Mouse (Mus musculus): ENCODE results near the gene Dop1a. TPM values are rescaled to one million over a fixed set of nuclear protein-coding genes. Genes with fewer than 3 reads are reported as not detected.

Dop1a gene
- 8.4 and 10.6 TPM in 2 replicates for polyA plus RNA-seq (2016; fragmentation: Nextera tagmentation; extraction: Ambion mirVana)

DNA sequence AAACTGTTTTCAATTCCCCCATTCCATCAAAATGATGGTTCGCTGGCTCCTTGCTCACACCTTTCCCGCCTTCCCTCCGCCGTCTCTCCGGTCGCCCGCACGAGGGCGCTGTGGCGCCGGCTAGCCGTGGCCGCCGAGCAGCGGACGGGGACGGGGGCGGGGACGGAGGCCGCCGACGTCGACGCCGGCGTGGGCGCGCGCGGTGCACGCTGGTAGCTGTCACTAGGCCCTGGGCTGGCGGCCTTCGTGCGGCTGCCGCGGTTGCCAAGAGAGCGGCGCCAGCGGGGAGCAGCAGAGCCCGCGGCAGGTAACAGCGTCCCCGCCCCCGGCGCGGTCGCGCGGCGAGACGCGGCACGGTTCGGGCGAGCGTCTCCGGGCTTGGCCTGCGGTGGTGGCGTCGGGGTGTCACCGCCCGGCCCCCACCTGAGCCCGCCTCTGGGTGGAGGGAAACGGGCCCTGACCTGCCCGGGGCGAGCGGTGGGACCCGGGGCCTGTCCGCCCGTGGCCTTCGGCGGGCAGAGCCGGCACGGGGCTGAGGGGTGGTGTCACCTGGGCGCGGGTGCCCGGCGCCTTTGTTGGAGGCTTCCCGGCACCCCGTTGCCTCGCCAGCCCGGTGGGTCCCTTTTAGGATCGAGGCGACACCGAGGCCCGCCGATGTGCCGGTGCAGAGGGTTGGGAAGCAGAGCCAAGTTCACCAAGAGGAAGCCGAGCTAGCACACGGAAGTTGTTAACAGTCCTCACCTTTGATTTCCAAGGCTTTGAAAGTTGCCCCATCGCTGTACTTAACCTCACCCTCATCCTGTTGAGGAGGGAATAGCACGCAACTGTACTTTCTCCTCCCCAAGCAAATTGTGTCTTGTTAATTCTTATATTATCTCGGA is at the start of gene Dop1a:
TSS of gene Dop1a (plus strand) at position 165 of the 881 bp plus-strand sequence.
- H3K4me1 ChIP-seq = peaks cover 4% of the 10 kb centered on the region; the same call in 1 of the 2 replicates
- peak; percentile 93 for DNase-seq (ENCODE audit: low spot score)
- peak within 1 kb of the TSS; percentile 80 for H3K4me3 ChIP-seq
- peak within 1 kb of the TSS; percentile 86 for H3K27ac ChIP-seq
- H3K36me3 ChIP-seq = no peaks in the 10 kb centered on the region
- H3K27me3 ChIP-seq (ENCODE audit: low read depth, poor library complexity, severe bottlenecking) = peaks cover 17% of the 10 kb centered on the region
- WGBS = under 1% methylated on average over 92 of the region's 93 CpGs
- no peaks in the 10 kb centered on the region for H3K9me3 ChIP-seq (replicated peaks)

DNA sequence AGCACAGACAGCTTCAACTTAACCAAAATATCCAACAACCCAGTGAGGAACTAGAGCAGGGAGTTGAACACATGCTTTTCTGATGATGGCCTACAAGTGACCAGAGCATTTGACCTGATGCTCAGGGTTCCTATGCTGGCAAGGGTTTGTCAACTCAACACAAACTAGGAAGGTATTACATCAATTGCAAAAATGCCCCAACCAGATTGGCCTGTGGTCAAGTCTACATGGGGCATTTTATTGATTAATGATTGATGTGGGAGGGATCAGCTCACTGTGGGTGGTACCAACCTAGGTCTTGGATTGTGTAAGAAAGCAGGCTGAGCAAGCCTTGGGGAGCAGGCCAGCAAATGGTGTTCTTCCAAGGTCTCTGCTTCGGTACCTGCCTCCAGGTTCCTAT is 49.0 kb upstream of the Dop1a start:
- Histone ChIP-seq H3K4me1 (no peaks in the 10 kb centered on the region), H3K27ac (no peak overlapping the region), H3K9me3 (replicated peaks) (no peaks in the 10 kb centered on the region), H3K36me3 (no peaks in the 10 kb centered on the region), H3K4me3 (no peak overlapping the region), H3K27me3 (ENCODE audit: low read depth, poor library complexity, severe bottlenecking) (no peaks in the 10 kb centered on the region)
- DNase-seq (ENCODE audit: low spot score) = no peak
- WGBS = 86% methylated on average over 1 of the region's 1 CpGs

DNA sequence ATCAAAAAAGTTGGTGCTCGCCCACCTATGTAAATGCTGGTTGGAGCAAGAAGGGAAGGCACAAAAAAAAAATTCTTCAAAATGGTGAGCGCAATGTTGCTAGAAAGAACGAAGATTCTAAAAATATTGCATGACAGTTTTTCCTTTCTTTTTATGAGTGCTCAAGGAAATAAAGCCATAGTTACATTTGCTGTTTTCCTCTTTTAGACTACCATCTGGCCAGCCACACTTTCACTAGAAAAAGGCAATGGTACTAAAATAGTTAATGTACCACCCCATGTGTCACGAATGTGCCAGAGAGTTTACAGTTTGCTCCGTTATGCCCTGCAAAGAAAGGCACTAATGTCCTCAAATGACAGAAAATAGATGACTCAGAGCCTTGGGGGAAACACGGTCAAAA is 47.6 kb upstream of the Dop1a start:
- H3K27me3 ChIP-seq (ENCODE audit: low read depth, poor library complexity, severe bottlenecking) = no peaks in the 10 kb centered on the region
- H3K4me1 ChIP-seq = no peaks in the 10 kb centered on the region

DNA sequence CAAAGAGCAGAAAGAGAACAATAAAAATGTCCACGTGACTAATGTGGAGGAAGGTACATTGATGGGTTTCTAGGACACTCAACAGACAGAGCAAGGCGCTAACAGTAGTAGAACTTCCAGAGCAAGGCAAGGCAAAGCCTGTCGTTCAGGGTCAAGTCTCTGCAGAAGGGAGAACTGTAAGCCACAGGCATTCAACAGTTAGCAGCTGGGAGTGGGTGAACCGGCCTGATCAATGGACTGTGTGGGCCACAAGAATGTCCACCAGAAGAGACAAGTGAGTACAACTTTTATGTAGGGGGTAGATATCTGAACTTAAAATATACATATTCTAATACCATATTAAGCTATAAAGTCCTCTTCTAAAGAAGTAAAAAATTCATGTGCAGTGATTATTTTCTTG is 43.6 kb upstream of the Dop1a start:
- Histone ChIP-seq H3K9me3 (replicated peaks) (no peaks in the 10 kb centered on the region), H3K4me1 (no peaks in the 10 kb centered on the region), H3K36me3 (no peaks in the 10 kb centered on the region), H3K4me3 (no peak overlapping the region), H3K27ac (no peak overlapping the region), H3K27me3 (ENCODE audit: low read depth, poor library complexity, severe bottlenecking) (no peaks in the 10 kb centered on the region)
- WGBS = 79% methylated on average over 4 of the region's 4 CpGs
- no peak for DNase-seq (ENCODE audit: low spot score)

More for the DNA sequence above, 47.6 kb upstream of the Dop1a start:
- Histone ChIP-seq H3K27ac (no peak overlapping the region), H3K36me3 (no peaks in the 10 kb centered on the region), H3K4me3 (no peak overlapping the region), H3K9me3 (replicated peaks) (no peaks in the 10 kb centered on the region)
- 91% methylated on average over 6 of the region's 6 CpGs for WGBS
- no peak for DNase-seq (ENCODE audit: low spot score)

DNA sequence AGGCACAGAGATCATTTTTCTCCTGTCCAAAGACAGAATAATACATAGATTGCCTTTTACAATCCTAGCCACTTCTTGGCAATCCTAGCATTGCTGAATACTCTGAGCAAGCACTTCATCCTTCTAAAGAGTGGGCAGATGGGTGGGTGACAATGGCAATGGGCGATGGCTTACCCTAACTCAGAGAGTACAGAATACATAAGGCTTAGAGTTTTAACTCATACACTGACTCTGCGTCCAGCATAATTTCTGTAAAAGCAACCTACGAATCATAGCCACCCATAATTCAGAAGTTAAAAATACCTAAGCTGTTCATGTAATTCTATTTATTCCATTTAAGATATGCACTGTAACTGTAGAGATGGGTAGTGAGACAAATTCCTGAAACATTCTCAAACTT is 31.4 kb upstream of the Dop1a start:
- no peaks in the 10 kb centered on the region for H3K36me3 ChIP-seq
- no peak for DNase-seq (ENCODE audit: low spot score)
- WGBS = 93% methylated on average over 3 of the region's 3 CpGs
- H3K27me3 ChIP-seq (ENCODE audit: low read depth, poor library complexity, severe bottlenecking) = no peaks in the 10 kb centered on the region
- no peaks in the 10 kb centered on the region for H3K9me3 ChIP-seq (replicated peaks)
- H3K27ac ChIP-seq = no peak overlapping the region
- H3K4me1 ChIP-seq = no peaks in the 10 kb centered on the region
- H3K4me3 ChIP-seq = no peak overlapping the region

DNA sequence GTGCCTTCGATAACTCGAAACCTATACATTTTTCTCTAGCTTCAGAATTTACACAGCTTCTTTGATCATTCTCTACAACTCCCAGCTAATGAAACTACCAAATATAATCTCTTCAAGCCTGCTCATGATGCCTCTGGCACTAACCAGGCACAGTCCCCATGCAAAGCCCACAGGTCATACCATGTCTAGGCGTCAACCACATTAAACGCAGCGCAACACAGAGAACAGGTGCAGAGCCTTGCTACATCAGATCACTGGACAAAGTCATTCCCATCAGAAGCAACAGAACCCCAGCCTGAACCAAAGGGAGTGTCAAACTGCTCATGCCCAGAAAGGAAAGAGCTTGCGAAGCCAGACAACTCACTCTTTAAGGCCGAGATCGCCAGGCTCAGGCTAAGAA is 30.3 kb upstream of the Dop1a start:
- no peaks in the 10 kb centered on the region for H3K4me1 ChIP-seq
- no peaks in the 10 kb centered on the region for H3K36me3 ChIP-seq
- no peak overlapping the region for H3K4me3 ChIP-seq
- no peaks in the 10 kb centered on the region for H3K9me3 ChIP-seq (replicated peaks)
- no peaks in the 10 kb centered on the region for H3K27me3 ChIP-seq (ENCODE audit: low read depth, poor library complexity, severe bottlenecking)
- DNase-seq (ENCODE audit: low spot score) = no peak
- 95% methylated on average over 8 of the region's 8 CpGs for WGBS
- no peak overlapping the region for H3K27ac ChIP-seq

DNA sequence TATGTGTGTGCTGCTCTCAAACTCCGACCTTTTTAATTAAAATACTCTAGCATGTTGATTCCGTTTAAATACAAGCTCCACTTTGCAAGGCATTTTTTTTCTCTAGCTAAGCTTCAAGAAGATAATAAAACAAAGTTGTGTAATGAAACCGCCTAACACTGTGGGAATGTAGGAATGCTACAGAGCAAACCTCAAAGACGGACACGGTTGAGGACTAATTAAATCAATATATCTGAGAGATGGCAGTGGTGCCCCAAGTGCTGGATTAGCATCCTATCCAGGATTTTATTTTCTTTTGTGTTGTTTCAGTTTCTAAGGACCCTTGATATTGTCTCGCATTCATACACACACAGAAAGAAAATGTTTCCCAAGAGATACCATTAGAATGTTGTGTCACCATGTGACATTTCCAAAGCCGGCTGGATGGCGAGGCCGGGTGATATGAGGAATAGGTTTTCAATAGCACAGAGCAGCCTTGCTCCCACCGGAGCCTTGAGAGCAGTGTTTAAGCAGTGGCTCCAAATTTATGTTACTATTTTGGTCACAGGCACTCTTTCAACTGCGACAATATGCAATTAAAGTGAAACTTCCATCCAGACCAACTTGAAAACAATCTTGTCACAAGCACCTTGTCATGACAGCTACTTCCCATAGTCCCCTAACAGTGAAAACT is 28.5 kb upstream of the Dop1a start:
- no peak overlapping the region for H3K27ac ChIP-seq
- no peaks in the 10 kb centered on the region for H3K4me1 ChIP-seq
- no peaks in the 10 kb centered on the region for H3K27me3 ChIP-seq (ENCODE audit: low read depth, poor library complexity, severe bottlenecking)
- 75% methylated on average over 11 of the region's 11 CpGs for WGBS
- DNase-seq (ENCODE audit: low spot score) = no peak
- no peak overlapping the region for H3K4me3 ChIP-seq
- H3K36me3 ChIP-seq = no peaks in the 10 kb centered on the region
- H3K9me3 ChIP-seq (replicated peaks) = no peaks in the 10 kb centered on the region

DNA sequence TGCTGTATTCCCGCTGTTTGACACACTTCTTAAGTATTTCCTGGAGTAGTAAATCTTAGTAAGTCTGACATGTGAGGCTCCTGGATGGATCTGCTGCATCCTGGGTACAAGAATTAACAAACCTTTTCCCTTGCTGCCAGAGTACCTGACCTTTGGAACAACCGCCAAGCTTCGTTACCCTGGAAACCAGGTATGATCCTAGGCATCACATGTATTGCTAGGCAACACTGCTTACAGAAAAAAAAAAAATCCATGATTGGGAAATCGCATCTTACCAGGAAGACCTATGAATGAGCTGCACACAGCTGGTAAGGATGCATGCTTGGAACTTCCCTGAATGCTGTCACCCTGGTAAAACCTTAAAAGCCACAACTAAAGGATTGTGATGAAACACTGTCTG is 24.7 kb upstream of the Dop1a start:
- Histone ChIP-seq H3K4me3 (no peak overlapping the region), H3K4me1 (no peaks in the 10 kb centered on the region), H3K36me3 (no peaks in the 10 kb centered on the region; the same call in 1 of the 2 replicates), H3K27ac (no peak overlapping the region), H3K27me3 (ENCODE audit: low read depth, poor library complexity, severe bottlenecking) (no peaks in the 10 kb centered on the region), H3K9me3 (replicated peaks) (no peaks in the 10 kb centered on the region)
- DNase-seq (ENCODE audit: low spot score) = no peak
- WGBS = 69% methylated on average over 4 of the region's 4 CpGs

DNA sequence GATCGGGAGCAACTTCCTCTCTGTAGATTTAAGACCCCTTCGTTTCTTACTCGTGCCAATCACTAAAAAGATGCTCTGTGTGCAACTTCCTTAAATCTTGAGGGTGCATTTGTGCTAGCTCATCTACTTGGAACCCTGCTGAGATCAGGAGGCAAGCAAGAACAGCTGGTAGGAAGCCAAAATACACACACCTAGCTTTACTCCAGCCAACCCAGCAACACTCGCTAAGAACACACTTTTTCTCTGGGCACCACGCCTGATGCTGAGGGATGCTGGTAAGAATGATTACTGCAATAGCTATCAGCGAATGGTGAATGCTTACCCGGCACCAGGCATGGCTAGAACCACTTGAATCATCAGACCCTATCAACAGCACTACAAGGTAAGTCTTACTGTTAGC is 20.1 kb upstream of the Dop1a start:
- 92% methylated on average over 7 of the region's 7 CpGs for WGBS
- no peak for DNase-seq (ENCODE audit: low spot score)
- peaks cover 31% of the 10 kb centered on the region for H3K4me1 ChIP-seq
- H3K9me3 ChIP-seq (replicated peaks) = no peaks in the 10 kb centered on the region
- H3K27me3 ChIP-seq (ENCODE audit: low read depth, poor library complexity, severe bottlenecking) = no peaks in the 10 kb centered on the region
- H3K36me3 ChIP-seq = no peaks in the 10 kb centered on the region; the same call in 1 of the 2 replicates
- no peak overlapping the region for H3K4me3 ChIP-seq
- H3K27ac ChIP-seq = no peak overlapping the region

DNA sequence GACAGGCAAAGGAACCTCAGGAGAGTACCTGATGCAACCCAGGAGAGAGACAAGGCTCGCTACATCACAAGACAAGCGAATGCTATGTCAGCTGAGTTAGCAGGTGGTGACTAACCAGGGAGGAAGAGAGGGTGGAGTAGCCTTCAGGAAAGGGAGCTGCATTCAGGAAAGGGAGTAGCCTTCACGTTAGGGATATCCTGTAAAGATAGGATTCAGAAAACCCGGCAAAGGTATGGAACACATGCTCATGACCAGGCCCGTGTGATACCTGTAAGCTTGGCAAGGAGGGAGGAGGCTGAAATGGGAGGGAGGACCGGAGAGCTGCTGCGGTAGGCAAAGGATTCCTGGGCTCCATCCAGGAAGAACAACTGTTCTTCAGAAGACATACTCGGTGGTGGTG is 19.5 kb upstream of the Dop1a start:
- Histone ChIP-seq H3K4me1 (peaks cover 31% of the 10 kb centered on the region), H3K27ac (no peak overlapping the region), H3K36me3 (no peaks in the 10 kb centered on the region; the same call in 1 of the 2 replicates), H3K9me3 (replicated peaks) (no peaks in the 10 kb centered on the region), H3K27me3 (ENCODE audit: low read depth, poor library complexity, severe bottlenecking) (no peaks in the 10 kb centered on the region), H3K4me3 (no peak overlapping the region)
- no peak for DNase-seq (ENCODE audit: low spot score)
- WGBS = 90% methylated on average over 8 of the region's 8 CpGs

DNA sequence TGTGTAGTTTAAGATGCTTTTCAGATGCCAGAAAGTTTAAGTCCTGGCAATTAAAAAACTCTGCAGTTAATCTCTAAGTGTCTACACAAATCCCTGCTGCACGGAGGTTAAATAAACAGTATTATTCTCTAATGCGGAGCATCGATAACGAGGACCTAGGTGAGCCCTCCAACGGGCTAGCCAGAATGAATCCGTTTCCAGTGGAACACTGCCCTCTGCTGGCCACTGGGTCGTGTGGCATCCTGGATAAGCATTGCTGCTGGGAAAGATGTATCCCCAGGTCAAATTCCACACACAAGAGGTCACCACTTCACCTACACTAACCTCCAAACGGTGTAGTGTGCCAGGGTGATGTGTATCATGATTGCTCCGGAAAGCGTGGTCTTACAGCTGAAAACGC is 17.4 kb upstream of the Dop1a start:
- WGBS = 7% methylated on average over 11 of the region's 11 CpGs
- peak; percentile 93 for DNase-seq (ENCODE audit: low spot score)
- no peak overlapping the region for H3K4me3 ChIP-seq
- no peaks in the 10 kb centered on the region for H3K27me3 ChIP-seq (ENCODE audit: low read depth, poor library complexity, severe bottlenecking)
- H3K27ac ChIP-seq = no peak overlapping the region
- peaks cover 31% of the 10 kb centered on the region for H3K4me1 ChIP-seq
- H3K36me3 ChIP-seq = no peaks in the 10 kb centered on the region; the same call in 1 of the 2 replicates
- no peaks in the 10 kb centered on the region for H3K9me3 ChIP-seq (replicated peaks)

DNA sequence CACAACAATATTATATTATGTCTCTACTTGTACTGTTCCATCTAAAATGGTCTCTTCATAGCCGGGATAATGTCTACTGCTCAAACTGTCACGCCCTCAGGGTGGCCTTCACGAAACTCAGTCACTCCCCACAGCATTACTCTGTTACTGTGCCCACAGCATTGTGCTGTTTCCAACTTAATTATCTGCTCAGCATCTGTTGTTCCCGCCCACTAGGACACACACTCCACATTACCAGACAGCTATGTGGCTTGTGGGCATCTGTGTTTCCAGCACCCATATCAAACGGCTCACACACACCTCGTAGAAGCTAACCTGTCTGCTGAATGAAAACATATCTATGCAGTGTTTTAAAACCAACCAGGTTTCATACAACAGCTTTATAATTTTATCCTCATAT is 15.9 kb upstream of the Dop1a start:
- H3K27ac ChIP-seq = no peak overlapping the region
- H3K27me3 ChIP-seq (ENCODE audit: low read depth, poor library complexity, severe bottlenecking) = no peaks in the 10 kb centered on the region
- no peak for DNase-seq (ENCODE audit: low spot score)
- WGBS = 71% methylated on average over 6 of the region's 6 CpGs
- no peaks in the 10 kb centered on the region for H3K36me3 ChIP-seq
- no peak overlapping the region for H3K4me3 ChIP-seq
- peaks cover 31% of the 10 kb centered on the region for H3K4me1 ChIP-seq
- no peaks in the 10 kb centered on the region for H3K9me3 ChIP-seq (replicated peaks)

DNA sequence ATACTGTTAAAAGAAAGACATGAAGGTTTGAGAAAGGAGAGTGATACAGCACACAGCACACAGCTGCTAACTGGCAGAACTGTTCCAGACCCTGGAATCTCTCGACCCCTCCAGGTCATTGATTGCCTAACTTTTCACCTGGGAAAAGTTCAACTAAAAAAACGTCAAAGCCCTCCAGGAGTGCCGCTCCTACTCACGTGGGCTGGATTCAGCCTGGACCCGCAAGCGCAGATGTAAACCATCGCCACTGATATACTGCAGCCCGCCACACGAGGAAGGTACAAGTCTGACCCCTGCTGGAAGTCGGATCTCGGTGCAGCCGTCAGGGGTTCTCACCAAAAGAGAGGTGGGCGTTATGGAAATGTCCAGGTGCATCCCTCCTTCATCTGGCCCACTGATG is 15.3 kb upstream of the Dop1a start:
- Histone ChIP-seq H3K9me3 (replicated peaks) (no peaks in the 10 kb centered on the region), H3K27ac (no peak overlapping the region), H3K4me1 (peaks cover 31% of the 10 kb centered on the region), H3K4me3 (0 out of 2 replicates have a peak overlapping the region, but pooled peaks have one; percentile 22), H3K27me3 (ENCODE audit: low read depth, poor library complexity, severe bottlenecking) (no peaks in the 10 kb centered on the region), H3K36me3 (no peaks in the 10 kb centered on the region)
- DNase-seq (ENCODE audit: low spot score) = peak; percentile 82
- WGBS = 2% methylated on average over 13 of the region's 13 CpGs

All from limb, embryonic 10.5 days (tissue).